Mouse (Mus musculus) heart, adult 2 months (tissue): ENCODE data around the gene Erc1.

ENCODE experiments used
- CTCF ChIP-seq: fragments of 200-600 bp; IDR thresholded peaks from 2 replicates; pipeline ENCODE4 v1.8.1; 2022; ENCODE audit warnings: antibody characterized with exemption, mild to moderate bottlenecking, moderate library complexity
- POLR2A ChIP-seq: fragments of 200-500 bp; IDR thresholded peaks from 2 replicates; pipeline ENCODE4 v1.6.1; 2011; ENCODE audit warnings: mild to moderate bottlenecking, low read depth, low read length, control low read depth; ENCODE audit not compliant: insufficient read depth

DNA sequence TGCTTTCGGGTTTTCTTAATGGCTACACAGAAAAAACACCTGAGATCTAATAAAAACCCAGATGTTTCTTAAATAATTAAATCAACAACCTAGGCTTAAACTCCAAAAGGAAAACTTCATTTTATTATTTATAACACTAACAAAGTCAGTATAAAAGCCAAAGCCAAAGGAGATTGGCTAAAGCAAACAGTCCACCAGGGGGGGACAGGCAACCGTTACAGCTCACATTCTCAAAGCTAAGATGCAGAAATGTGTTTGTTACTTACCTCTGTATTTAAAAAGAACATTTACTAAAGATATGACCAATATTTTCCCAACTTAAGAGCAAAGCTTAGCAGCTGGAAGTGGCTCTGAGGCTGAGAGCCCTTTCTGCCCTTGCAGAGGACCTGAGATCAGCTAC, 89.5 kb downstream of the Erc1 start:
- no peak for TF ChIP-seq POLR2A
- TF ChIP-seq CTCF = peak; percentile 42
